Mouse (Mus musculus) midbrain, embryonic 14.5 days (tissue): ENCODE data around the gene Apom. TPM values are rescaled to one million over a fixed set of nuclear protein-coding genes. Genes with fewer than 3 reads are reported as not detected.

Source experiments
- ATAC-seq: fragments of 200-750 bp; cut with Nextera tagmentation; 2 replicates; pipeline ENCODE4 v1.8.0; 2017; ENCODE audit warnings: moderate number of reproducible peaks, moderate library complexity; ENCODE audit not compliant: low FRiP score, low TSS enrichment
- DNase-seq: peaks from one replicate; pipeline ENCODE4 v3.0.0-alpha.2; 2015
- H3K27ac ChIP-seq: fragments of 300-500 bp; sonication (generic); replicated peaks from 2 replicates; pipeline ENCODE4 v1.5.1; 2014; ENCODE audit warnings: mild to moderate bottlenecking, low read depth, low read length, moderate library complexity
- H3K27me3 ChIP-seq: fragments of 300-500 bp; sonication (generic); 2 replicates; pipeline ENCODE4 v1.6.1; 2014; ENCODE audit warnings: low read length, control low read depth, mixed read lengths; ENCODE audit not compliant: control insufficient read depth, insufficient read depth
- H3K36me3 ChIP-seq: fragments of 300-500 bp; sonication (generic); 2 replicates; pipeline ENCODE4 v1.6.1; 2014; ENCODE audit warnings: low read length, control low read depth; ENCODE audit not compliant: control insufficient read depth, insufficient read depth
- H3K4me1 ChIP-seq: fragments of 300-500 bp; sonication (generic); 2 replicates; pipeline ENCODE4 v1.6.1; 2014; ENCODE audit warnings: mild to moderate bottlenecking, antibody characterized with exemption, low read length, control low read depth; ENCODE audit not compliant: control insufficient read depth, insufficient read depth
- H3K4me2 ChIP-seq: fragments of 300-500 bp; sonication (generic); 2 replicates; pipeline ENCODE4 v1.6.1; 2014; ENCODE audit warnings: mild to moderate bottlenecking, low read length, moderate library complexity
- H3K4me3 ChIP-seq: fragments of 300-500 bp; sonication (generic); replicated peaks from 2 replicates; pipeline ENCODE4 v1.5.1; 2014; ENCODE audit warnings: low read depth, low read length
- H3K9ac ChIP-seq: fragments of 300-500 bp; sonication (generic); replicated peaks from 2 replicates; pipeline ENCODE4 v1.6.1; 2014; ENCODE audit warnings: mild to moderate bottlenecking, low read length, moderate library complexity
- H3K9me3 ChIP-seq: fragments of 300-500 bp; sonication (generic); 2 replicates; pipeline ENCODE4 v1.6.1; 2016; ENCODE audit warnings: low read length, control low read depth, mixed read lengths; ENCODE audit not compliant: control insufficient read depth
- WGBS: fragments of 180-500 bp; shearing (Covaris S2); extraction: QIAGEN DNeasy Blood & Tissue Kit; methylation state at CpG from one replicate; pipeline ENCODE4 v1.1.7; 2014; 5-methylcytosine and 5-hydroxymethylcytosine counted together
- polyA plus RNA-seq: library from polyadenylated mRNA; unstranded; fragments of >200 nt; fragmentation: Nextera tagmentation; extraction: Ambion mirVana; gene quantifications from 2 replicates; pipeline ENCODE4 v1.2.1, GENCODE M21; 2014

The Apom gene
- polyA plus RNA-seq, 1 experiment from 2014 or later = 0.57 TPM

DNA sequence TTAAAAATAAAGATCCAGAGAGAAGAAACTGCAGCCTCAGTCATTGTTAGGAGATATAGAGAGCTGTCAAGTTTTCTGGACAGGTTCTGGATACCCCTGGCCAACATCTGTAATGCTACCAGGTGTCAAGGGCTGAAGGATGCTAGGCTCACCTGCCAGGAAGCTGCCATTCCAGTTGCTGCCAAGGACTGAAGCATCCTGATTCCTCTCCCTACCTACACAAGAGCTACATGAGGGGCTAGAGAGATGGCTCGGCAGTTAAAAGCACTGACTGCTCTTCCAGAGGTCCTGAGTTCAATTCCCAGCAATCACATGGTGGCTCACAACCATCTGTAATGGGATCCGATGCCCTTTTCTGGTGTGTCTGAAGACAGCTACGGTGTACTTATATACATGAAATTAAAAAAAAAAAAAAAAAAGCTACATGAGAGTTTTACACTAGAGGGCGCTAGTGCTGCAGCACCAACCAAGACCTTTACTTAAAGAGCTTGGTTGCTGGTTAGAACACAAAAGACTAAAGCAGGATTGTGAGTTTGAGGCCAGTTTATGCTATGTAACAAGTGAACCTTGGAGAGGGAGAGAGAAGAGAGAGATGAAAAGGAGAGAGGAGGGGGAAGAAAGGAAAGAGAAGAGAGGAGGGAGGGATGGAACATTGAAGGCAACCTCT lies 36.8 kb upstream of the Apom start:
- peaks cover 11% of the 10 kb centered on the region for H3K4me1 ChIP-seq
- H3K27ac ChIP-seq = no peak overlapping the region; the same call in 1 of the 2 replicates
- ATAC-seq = no peak
- no peaks in the 10 kb centered on the region for H3K9me3 ChIP-seq
- H3K36me3 ChIP-seq = no peaks in the 10 kb centered on the region
- H3K4me3 ChIP-seq = no peak overlapping the region
- no peaks in the 10 kb centered on the region for H3K27me3 ChIP-seq
- H3K9ac ChIP-seq = no peak overlapping the region
- WGBS = 18% methylated on average over 4 of the region's 4 CpGs
- DNase-seq = peak; percentile 88
- no peak overlapping the region for H3K4me2 ChIP-seq

DNA sequence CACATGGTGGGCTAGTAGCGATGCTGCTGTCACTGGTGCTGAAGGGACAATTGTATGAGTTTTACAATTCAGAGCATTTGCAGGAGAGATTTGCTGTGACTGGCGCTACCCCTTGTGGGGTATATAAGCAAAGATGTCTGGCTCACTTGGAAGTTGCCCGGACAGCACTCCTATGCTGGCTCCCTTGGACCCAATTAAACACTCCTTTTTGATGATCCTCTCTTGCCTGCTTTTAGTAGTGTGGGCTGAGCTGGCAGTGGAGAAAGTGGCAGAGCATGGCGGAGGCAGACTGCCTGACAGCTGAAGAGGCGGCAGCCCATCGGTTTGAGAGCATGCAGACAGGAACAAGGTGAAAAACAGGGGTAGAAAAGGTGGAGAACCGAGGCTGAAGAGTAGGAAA lies 35.9 kb upstream of the Apom start:
- Histone ChIP-seq H3K9me3 (no peaks in the 10 kb centered on the region), H3K4me2 (no peak overlapping the region), H3K27me3 (no peaks in the 10 kb centered on the region), H3K4me3 (no peak overlapping the region), H3K9ac (no peak overlapping the region), H3K27ac (no peak overlapping the region), H3K4me1 (peaks cover 18% of the 10 kb centered on the region), H3K36me3 (no peaks in the 10 kb centered on the region)
- no peak for ATAC-seq
- WGBS = 86% methylated on average over 7 of the region's 7 CpGs
- DNase-seq = no peak

DNA sequence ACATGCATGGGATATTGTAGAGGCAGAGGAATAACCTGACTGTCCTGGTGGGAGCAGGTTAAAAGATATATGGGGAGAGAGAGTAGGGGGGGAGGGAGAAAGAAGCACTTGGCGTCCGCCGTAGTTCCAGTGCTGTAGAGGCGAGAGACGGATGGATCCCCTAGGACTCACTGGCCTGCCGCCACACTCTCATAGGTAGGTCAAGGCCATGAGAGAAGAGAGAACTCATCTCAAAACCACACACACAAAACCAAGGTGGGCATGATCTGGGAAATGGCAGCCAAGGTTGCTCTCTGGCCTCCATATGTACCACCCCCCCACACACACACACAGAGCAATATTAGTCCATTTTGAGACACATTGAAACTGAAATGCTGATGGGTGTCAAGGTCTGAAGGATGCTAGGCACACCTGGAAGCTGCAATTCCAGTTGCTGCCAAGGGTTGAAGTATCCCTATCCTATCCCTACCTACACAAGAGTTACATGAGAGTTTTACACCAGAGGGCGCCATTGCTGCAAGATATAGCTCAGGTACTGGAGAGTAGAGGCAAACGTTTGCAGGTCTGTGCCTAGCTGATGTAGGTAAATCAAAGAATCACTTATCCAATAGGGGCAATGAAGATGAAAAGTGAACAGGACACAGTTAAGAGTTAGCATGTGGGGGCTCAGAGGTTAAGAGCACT lies 34.6 kb upstream of the Apom start:
- WGBS = 70% methylated on average over 8 of the region's 8 CpGs
- H3K27ac ChIP-seq = peak overlapping the region; percentile 96
- peak; percentile 90 for DNase-seq

DNA sequence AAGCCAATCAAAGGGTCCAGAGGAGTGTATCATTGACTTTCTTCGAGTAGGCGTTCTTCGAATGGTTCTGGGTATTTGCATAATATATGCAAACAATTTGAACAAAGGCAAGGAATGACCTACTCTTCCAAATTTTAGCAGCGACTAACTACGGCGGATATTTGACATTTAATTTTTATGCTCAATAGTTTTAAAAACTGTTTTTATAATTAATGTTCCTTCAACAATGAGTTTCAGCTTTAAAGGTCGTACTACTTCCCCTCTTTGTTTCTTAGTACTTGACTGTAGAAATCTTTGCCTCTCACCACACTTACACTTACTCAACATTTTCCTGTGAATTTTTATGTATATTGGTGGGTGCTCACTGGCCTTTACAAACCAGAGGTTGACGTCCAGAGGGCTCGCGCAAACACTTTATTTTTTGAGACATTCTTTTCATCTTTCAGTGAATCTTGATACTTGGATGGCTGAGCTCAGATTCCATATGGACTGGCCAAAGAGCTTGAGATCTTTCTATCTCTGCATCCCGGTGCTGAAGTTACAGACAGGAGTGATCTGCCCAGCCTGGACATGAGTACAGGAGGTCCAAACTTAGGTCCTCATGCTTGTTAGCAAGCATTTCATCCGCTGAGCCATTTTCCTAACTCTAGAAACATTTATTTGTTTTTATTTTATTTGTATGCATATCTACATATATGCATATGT lies 33.8 kb upstream of the Apom start:
- WGBS = 21% methylated on average over 12 of the region's 12 CpGs
- Histone ChIP-seq H3K4me3 (peak overlapping the region; percentile 100), H3K9me3 (no peaks in the 10 kb centered on the region), H3K27ac (peak overlapping the region; percentile 96), H3K4me2 (peak overlapping the region; percentile 98), H3K4me1 (peaks cover 32% of the 10 kb centered on the region), H3K36me3 (peaks cover 17% of the 10 kb centered on the region), H3K9ac (peak overlapping the region; percentile 60), H3K27me3 (no peaks in the 10 kb centered on the region)
- DNase-seq (peak; percentile 37), ATAC-seq (peak; percentile 83)

More for the DNA sequence above, 34.6 kb upstream of the Apom start:
- H3K4me3 ChIP-seq = peak overlapping the region; percentile 100; the same call in 1 of the 2 replicates
- ATAC-seq = no peak
- peaks cover 8% of the 10 kb centered on the region for H3K36me3 ChIP-seq
- peaks cover 31% of the 10 kb centered on the region for H3K4me1 ChIP-seq
- no peaks in the 10 kb centered on the region for H3K27me3 ChIP-seq
- peak overlapping the region; percentile 60; the same call in 1 of the 2 replicates for H3K9ac ChIP-seq
- H3K9me3 ChIP-seq = no peaks in the 10 kb centered on the region
- peak overlapping the region; percentile 98 for H3K4me2 ChIP-seq

DNA sequence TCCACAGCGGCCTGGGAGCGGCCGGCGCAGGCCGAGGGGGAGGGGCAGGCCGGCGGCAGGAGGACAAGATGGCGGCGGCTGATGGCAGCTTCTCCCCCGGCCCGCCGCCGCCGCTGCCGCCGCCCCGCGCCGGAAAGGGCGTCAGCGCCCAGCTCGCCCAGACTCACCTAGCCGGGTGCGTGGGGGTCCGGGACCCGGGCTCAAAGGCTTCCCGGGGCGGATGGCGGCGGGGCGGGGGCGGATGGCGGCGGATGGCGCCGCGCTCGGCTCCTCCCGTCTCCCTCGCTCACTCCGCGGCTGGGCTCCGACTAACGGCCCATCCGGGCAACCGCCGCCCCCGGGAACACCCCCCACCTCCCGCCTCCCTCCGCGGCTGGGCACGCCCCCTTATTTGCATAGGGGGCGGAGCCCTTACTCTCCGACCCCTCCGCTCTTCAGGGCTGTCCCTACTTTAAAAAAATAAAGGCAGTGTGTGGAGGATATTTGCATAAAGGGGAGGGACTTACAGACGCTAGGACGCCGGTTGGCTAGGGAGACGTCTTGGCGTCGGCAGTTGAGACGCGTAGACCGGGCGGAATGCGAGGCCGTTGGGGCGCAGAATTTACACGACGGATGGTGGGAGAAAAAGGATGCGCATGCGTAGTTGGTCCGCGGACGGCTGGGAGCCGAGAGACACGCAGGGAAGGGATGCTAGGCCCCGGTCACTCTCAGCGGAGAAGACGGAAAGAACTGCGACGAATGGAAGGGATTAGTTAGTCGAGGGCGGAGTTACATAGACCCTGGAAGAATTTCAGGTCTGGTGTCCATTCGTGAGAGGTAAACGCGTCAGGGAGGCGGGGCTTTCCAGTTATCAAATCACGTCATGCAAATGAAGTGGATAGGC lies 33.0 kb upstream of the Apom start, which contains the start of gene Prrc2a:
Gene Prrc2a (minus strand): TSS at position 330 of the 883 bp plus-strand sequence.
- ATAC-seq (peak; percentile 97), DNase-seq (peak; percentile 100)
- Histone ChIP-seq H3K27ac (peak within 1 kb of the TSS; percentile 96), H3K9me3 (no peaks in the 10 kb centered on the region), H3K36me3 (peaks cover 25% of the 10 kb centered on the region), H3K27me3 (no peaks in the 10 kb centered on the region), H3K9ac (peak within 1 kb of the TSS; percentile 99), H3K4me2 (peak within 1 kb of the TSS; percentile 98), H3K4me1 (peaks cover 32% of the 10 kb centered on the region), H3K4me3 (peak within 1 kb of the TSS; percentile 100)
- WGBS = under 1% methylated on average over 65 of the region's 89 CpGs

DNA sequence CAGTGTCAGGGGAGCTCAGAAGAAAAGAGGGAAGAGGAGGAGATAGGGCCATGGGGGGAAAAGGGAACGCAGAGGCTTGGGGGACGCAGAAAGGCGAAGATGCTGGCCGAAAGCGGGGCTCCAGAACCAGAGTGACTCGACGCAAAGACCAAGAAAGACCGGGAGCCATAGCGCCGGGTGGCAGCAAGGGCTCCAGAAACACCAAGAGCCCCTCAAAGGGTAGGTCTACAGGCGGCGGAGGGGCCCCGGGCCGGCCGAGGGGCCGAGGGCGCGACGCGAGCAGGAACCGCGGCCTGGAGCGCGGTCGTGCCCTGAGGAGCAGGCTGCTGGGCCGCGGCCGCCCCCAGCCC lies 32.3 kb upstream of the Apom start:
- 0% methylated on average over 21 of the region's 28 CpGs for WGBS
- peaks cover 32% of the 10 kb centered on the region for H3K4me1 ChIP-seq
- H3K4me3 ChIP-seq = peak overlapping the region; percentile 100
- no peaks in the 10 kb centered on the region for H3K9me3 ChIP-seq
- peak overlapping the region; percentile 98 for H3K4me2 ChIP-seq
- H3K36me3 ChIP-seq = peaks cover 31% of the 10 kb centered on the region
- no peak for ATAC-seq
- H3K27me3 ChIP-seq = no peaks in the 10 kb centered on the region
- H3K27ac ChIP-seq = peak overlapping the region; percentile 96
- peak overlapping the region; percentile 99 for H3K9ac ChIP-seq
- no peak for DNase-seq

DNA sequence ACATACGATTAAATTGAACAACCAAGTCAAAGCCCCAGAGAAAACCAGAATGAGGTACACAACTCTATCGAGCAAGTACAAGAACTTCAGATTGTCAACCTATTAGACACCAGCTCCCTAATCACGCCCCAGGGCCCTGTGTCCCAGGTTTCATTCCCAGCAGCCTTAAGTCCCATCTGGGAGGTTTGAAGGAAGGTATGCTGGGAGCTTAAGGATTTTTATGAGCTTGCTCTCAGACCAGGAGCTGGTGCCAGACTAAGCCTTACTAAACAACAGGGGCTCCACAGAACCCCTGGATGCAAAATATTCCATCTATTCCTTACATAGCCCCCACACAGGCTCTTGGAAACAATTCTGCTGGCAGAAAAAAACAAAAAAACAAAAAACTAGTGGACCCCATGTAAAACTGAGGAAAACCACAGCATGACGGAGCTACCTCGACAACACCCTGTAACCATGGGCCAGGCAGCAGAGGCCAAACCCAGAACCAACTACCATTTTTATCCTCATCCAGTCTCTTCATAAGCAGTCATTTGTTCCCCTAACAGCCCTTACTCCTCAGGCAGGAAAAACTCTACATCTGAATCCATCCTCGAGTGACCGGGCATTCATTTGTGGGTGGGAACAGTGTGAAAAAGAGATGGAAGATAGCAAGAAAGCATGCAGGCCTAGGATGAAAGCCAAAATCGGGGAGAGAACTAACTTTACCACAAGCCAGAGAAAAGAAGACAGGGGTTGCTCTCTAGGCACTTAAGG lies 31.7 kb upstream of the Apom start:
- WGBS = 15% methylated on average over 8 of the region's 8 CpGs
- Histone ChIP-seq H3K4me3 (peak overlapping the region; percentile 100), H3K4me2 (peak overlapping the region; percentile 98), H3K9ac (peak overlapping the region; percentile 99), H3K9me3 (no peaks in the 10 kb centered on the region), H3K27me3 (no peaks in the 10 kb centered on the region), H3K4me1 (peaks cover 32% of the 10 kb centered on the region), H3K36me3 (peaks cover 38% of the 10 kb centered on the region), H3K27ac (peak overlapping the region; percentile 96)
- no peak for DNase-seq
- ATAC-seq = no peak
